Mouse (Mus musculus): ENCODE data around the gene Pdzd2. TPM values are rescaled to one million over a fixed set of nuclear protein-coding genes. Genes with fewer than 3 reads are reported as not detected.

The Pdzd2 gene
- polyA plus RNA-seq, 1 experiment from 2014 or later: 1.0 TPM

DNA sequence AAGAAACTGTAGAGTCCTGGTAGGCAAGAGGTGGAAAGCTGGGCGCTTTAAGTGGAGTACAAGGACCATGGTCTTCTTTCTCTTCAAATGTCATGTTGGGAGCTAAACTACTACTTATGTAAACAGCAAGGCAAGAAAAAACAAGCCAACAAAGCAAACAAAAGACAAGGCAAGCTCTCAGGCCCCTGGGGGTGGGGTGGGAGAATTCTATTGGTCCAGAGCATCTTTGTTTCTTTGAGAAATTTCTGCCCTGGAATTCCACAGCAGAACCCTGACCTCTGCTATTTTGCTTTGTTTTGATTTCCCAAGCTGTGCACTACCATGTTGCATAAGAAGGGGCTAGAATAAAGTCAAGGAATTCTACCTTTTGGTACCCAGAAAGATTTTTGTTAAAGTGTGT, 307.4 kb downstream of the Pdzd2 start:
- no peaks in the 10 kb centered on the region for H3K36me3 ChIP-seq (ENCODE audit: control insufficient read depth, insufficient read depth)
- no peak overlapping the region for H3K4me3 ChIP-seq (ENCODE audit: low read depth, low read length)
- H3K9ac ChIP-seq (ENCODE audit: low read depth, low read length): no peak overlapping the region
- H3K4me1 ChIP-seq (ENCODE audit: control insufficient read depth, low read depth, low read length): no peaks in the 10 kb centered on the region
- ATAC-seq (ENCODE audit: low read depth): no peak
- no peaks in the 10 kb centered on the region for H3K9me3 ChIP-seq (replicated peaks; ENCODE audit: control insufficient read depth, low read length)
- H3K27ac ChIP-seq (ENCODE audit: low read length): no peak overlapping the region
- 54% methylated on average over 1 of the region's 1 CpGs for WGBS (ENCODE audit: insufficient replicate concordance)
- no peak overlapping the region for H3K4me2 ChIP-seq (ENCODE audit: low read depth, low read length)
- H3K27me3 ChIP-seq (ENCODE audit: control insufficient read depth, insufficient read depth, low read depth, low read length): no peaks in the 10 kb centered on the region

- ATAC-seq (ENCODE audit: low read depth): no peak
- Histone ChIP-seq H3K9me3 (replicated peaks; ENCODE audit: control insufficient read depth, low read length) (no peaks in the 10 kb centered on the region), H3K4me1 (ENCODE audit: control insufficient read depth, low read depth, low read length) (no peaks in the 10 kb centered on the region), H3K4me2 (ENCODE audit: low read depth, low read length) (no peak overlapping the region), H3K36me3 (ENCODE audit: control insufficient read depth, insufficient read depth) (no peaks in the 10 kb centered on the region), H3K4me3 (ENCODE audit: low read depth, low read length) (no peak overlapping the region), H3K27me3 (ENCODE audit: control insufficient read depth, insufficient read depth, low read depth, low read length) (no peaks in the 10 kb centered on the region), H3K9ac (ENCODE audit: low read depth, low read length) (no peak overlapping the region), H3K27ac (ENCODE audit: low read length) (no peak overlapping the region)
- WGBS (ENCODE audit: insufficient replicate concordance): 47% methylated on average over 7 of the region's 7 CpGs
These were observed 308.0 kb downstream of the Pdzd2 start for GRCm38 (mm10) chr15:12431684-12432083.

DNA sequence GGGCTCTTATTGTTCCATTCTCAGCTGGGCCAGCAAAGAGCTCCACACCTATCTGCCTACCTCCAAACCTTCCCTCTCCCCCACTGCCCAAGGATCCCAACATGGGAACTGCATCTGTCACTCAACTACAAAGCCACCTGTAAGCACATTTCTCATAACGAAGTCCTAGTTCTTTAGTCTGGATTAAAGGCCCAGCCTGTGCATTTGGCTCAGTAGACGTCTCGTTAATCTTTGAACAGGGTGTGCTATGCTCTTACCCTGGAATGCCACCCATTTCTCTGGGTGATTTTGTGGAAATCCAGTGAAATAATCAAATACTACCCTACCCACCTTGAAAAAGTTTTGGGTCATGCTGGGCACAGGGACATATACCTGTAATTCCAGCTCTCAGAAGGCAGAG, 308.5 kb downstream of the Pdzd2 start:
- H3K9ac ChIP-seq (ENCODE audit: low read depth, low read length): no peak overlapping the region
- no peak overlapping the region for H3K4me3 ChIP-seq (ENCODE audit: low read depth, low read length)
- H3K27me3 ChIP-seq (ENCODE audit: control insufficient read depth, insufficient read depth, low read depth, low read length): no peaks in the 10 kb centered on the region
- ATAC-seq (ENCODE audit: low read depth): no peak
- no peak overlapping the region for H3K4me2 ChIP-seq (ENCODE audit: low read depth, low read length)
- no peak overlapping the region for H3K27ac ChIP-seq (ENCODE audit: low read length)
- no peaks in the 10 kb centered on the region for H3K36me3 ChIP-seq (ENCODE audit: control insufficient read depth, insufficient read depth)
- 63% methylated on average over 3 of the region's 3 CpGs for WGBS (ENCODE audit: insufficient replicate concordance)
- H3K9me3 ChIP-seq (replicated peaks; ENCODE audit: control insufficient read depth, low read length): no peaks in the 10 kb centered on the region
- no peaks in the 10 kb centered on the region for H3K4me1 ChIP-seq (ENCODE audit: control insufficient read depth, low read depth, low read length)

- Histone ChIP-seq H3K4me1 (ENCODE audit: control insufficient read depth, low read depth, low read length) (no peaks in the 10 kb centered on the region), H3K27ac (ENCODE audit: low read length) (no peak overlapping the region), H3K36me3 (ENCODE audit: control insufficient read depth, insufficient read depth) (no peaks in the 10 kb centered on the region), H3K9me3 (replicated peaks; ENCODE audit: control insufficient read depth, low read length) (no peaks in the 10 kb centered on the region), H3K9ac (ENCODE audit: low read depth, low read length) (no peak overlapping the region), H3K4me2 (ENCODE audit: low read depth, low read length) (no peak overlapping the region), H3K4me3 (ENCODE audit: low read depth, low read length) (no peak overlapping the region), H3K27me3 (ENCODE audit: control insufficient read depth, insufficient read depth, low read depth, low read length) (no peaks in the 10 kb centered on the region)
- WGBS (ENCODE audit: insufficient replicate concordance): 61% methylated on average over 4 of the region's 4 CpGs
- ATAC-seq (ENCODE audit: low read depth): no peak
These were observed 309.1 kb downstream of the Pdzd2 start for GRCm38 (mm10) chr15:12430670-12431069.

DNA sequence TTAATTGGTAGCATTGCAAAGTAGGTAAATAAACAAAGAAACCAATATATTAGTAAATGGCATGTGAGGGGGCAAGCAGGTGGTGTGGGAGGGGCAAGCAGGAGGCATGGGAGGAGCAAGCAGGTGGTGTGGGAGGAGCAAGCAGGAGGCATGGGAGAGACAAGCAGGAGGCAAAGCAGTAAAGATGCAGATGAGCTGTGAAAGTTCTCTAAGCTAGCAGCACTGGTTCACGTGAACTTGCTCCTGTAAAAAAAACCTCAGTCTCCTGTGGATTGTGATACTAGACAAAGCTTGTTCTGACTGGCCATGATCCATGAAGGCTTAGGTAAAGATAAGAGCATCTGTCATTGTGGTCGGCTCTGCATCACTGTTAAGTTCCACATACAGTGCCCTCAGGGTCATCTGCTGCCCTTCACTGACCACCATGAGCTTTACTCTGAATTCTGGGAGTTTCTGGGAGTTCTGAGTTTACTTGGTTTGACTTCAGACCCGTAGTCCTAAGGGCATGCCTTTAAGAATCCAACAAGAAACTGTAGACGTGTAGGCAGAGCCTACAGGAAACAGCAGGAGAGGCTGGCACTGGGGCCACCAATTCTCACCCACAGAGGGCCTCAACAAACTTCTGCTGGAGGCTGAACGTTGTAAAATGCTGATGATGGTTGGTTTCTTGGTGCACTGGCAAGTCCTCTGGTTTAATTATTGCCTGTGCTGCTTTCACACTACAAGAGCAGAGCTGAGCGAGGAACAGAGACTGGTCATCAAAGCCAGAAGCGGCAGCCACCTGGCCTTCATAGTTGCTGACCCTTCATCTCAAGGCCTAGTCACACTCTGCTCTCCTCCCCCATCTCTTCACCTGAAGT, 309.9 kb downstream of the Pdzd2 start:
- 36% methylated on average over 7 of the region's 7 CpGs for WGBS (ENCODE audit: insufficient replicate concordance)
- no peaks in the 10 kb centered on the region for H3K9me3 ChIP-seq (replicated peaks; ENCODE audit: control insufficient read depth, low read length)

DNA sequence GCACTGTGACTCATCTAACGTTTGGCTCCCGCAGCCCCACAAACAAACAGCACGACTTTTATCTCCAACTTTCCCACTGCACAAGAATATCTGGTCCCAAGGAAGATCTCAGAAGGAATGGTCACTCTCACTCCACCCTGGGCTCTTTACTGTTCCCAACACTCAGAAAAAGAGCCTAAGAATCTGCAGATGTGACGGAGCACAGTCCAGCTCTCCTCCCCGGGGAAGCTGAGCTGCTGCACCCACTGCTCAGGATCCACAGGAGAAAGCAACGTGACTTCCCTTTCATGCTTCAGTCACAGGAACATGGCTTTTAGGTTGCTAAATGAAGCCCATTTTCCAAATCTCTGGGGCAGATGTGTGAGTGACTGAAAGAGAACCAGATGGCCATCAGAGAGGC, 311.9 kb downstream of the Pdzd2 start:
- no peak for ATAC-seq (ENCODE audit: low read depth)
- Histone ChIP-seq H3K27me3 (ENCODE audit: control insufficient read depth, insufficient read depth, low read depth, low read length) (no peaks in the 10 kb centered on the region), H3K4me2 (ENCODE audit: low read depth, low read length) (no peak overlapping the region)

More for the DNA sequence above, 309.9 kb downstream of the Pdzd2 start:
- no peak overlapping the region for H3K27ac ChIP-seq (ENCODE audit: low read length)
- no peaks in the 10 kb centered on the region for H3K27me3 ChIP-seq (ENCODE audit: control insufficient read depth, insufficient read depth, low read depth, low read length)
- H3K4me3 ChIP-seq (ENCODE audit: low read depth, low read length): no peak overlapping the region
- H3K36me3 ChIP-seq (ENCODE audit: control insufficient read depth, insufficient read depth): no peaks in the 10 kb centered on the region
- ATAC-seq (ENCODE audit: low read depth): no peak
- no peaks in the 10 kb centered on the region for H3K4me1 ChIP-seq (ENCODE audit: control insufficient read depth, low read depth, low read length)
- H3K4me2 ChIP-seq (ENCODE audit: low read depth, low read length): no peak overlapping the region
- H3K9ac ChIP-seq (ENCODE audit: low read depth, low read length): no peak overlapping the region

GRCm38 (mm10) chr15:12426342-12426741, 313.4 kb downstream of the Pdzd2 start:
- Histone ChIP-seq H3K36me3 (ENCODE audit: control insufficient read depth, insufficient read depth) (no peaks in the 10 kb centered on the region), H3K27ac (ENCODE audit: low read length) (no peak overlapping the region), H3K4me1 (ENCODE audit: control insufficient read depth, low read depth, low read length) (no peaks in the 10 kb centered on the region), H3K27me3 (ENCODE audit: control insufficient read depth, insufficient read depth, low read depth, low read length) (no peaks in the 10 kb centered on the region), H3K4me3 (ENCODE audit: low read depth, low read length) (no peak overlapping the region), H3K9me3 (replicated peaks; ENCODE audit: control insufficient read depth, low read length) (no peaks in the 10 kb centered on the region), H3K9ac (ENCODE audit: low read depth, low read length) (no peak overlapping the region), H3K4me2 (ENCODE audit: low read depth, low read length) (no peak overlapping the region)
- WGBS (ENCODE audit: insufficient replicate concordance): 62% methylated on average over 6 of the region's 6 CpGs
- ATAC-seq (ENCODE audit: low read depth): no peak

More for the DNA sequence above, 311.9 kb downstream of the Pdzd2 start:
- Histone ChIP-seq H3K27ac (ENCODE audit: low read length) (no peak overlapping the region), H3K4me3 (ENCODE audit: low read depth, low read length) (no peak overlapping the region), H3K9ac (ENCODE audit: low read depth, low read length) (no peak overlapping the region), H3K9me3 (replicated peaks; ENCODE audit: control insufficient read depth, low read length) (no peaks in the 10 kb centered on the region), H3K36me3 (ENCODE audit: control insufficient read depth, insufficient read depth) (no peaks in the 10 kb centered on the region), H3K4me1 (ENCODE audit: control insufficient read depth, low read depth, low read length) (no peaks in the 10 kb centered on the region)
- 56% methylated on average over 6 of the region's 6 CpGs for WGBS (ENCODE audit: insufficient replicate concordance)

- no peaks in the 10 kb centered on the region for H3K9me3 ChIP-seq (replicated peaks; ENCODE audit: control insufficient read depth, low read length)
- no peak overlapping the region for H3K9ac ChIP-seq (ENCODE audit: low read depth, low read length)
- WGBS (ENCODE audit: insufficient replicate concordance): 38% methylated on average over 13 of the region's 13 CpGs
- ATAC-seq (ENCODE audit: low read depth): no peak
- no peak overlapping the region for H3K4me2 ChIP-seq (ENCODE audit: low read depth, low read length)
- no peak overlapping the region for H3K27ac ChIP-seq (ENCODE audit: low read length)
- no peaks in the 10 kb centered on the region for H3K36me3 ChIP-seq (ENCODE audit: control insufficient read depth, insufficient read depth)
- no peak overlapping the region for H3K4me3 ChIP-seq (ENCODE audit: low read depth, low read length)
- no peaks in the 10 kb centered on the region for H3K27me3 ChIP-seq (ENCODE audit: control insufficient read depth, insufficient read depth, low read depth, low read length)
- H3K4me1 ChIP-seq (ENCODE audit: control insufficient read depth, low read depth, low read length): no peaks in the 10 kb centered on the region
These were observed 314.6 kb downstream of the Pdzd2 start for GRCm38 (mm10) chr15:12425049-12425627.

GRCm38 (mm10) chr15:12424187-12424586, 315.5 kb downstream of the Pdzd2 start:
- 29% methylated on average over 5 of the region's 5 CpGs for WGBS (ENCODE audit: insufficient replicate concordance)
- no peaks in the 10 kb centered on the region for H3K27me3 ChIP-seq (ENCODE audit: control insufficient read depth, insufficient read depth, low read depth, low read length)
- no peaks in the 10 kb centered on the region for H3K4me1 ChIP-seq (ENCODE audit: control insufficient read depth, low read depth, low read length)
- H3K4me3 ChIP-seq (ENCODE audit: low read depth, low read length): no peak overlapping the region
- no peak overlapping the region for H3K9ac ChIP-seq (ENCODE audit: low read depth, low read length)
- H3K9me3 ChIP-seq (replicated peaks; ENCODE audit: control insufficient read depth, low read length): no peaks in the 10 kb centered on the region
- ATAC-seq (ENCODE audit: low read depth): no peak
- no peak overlapping the region for H3K4me2 ChIP-seq (ENCODE audit: low read depth, low read length)
- H3K36me3 ChIP-seq (ENCODE audit: control insufficient read depth, insufficient read depth): no peaks in the 10 kb centered on the region
- no peak overlapping the region for H3K27ac ChIP-seq (ENCODE audit: low read length)
